Mouse (Mus musculus) T-helper 2 cell (primary cell): ENCODE measurements around the gene Slc25a3.

Experiments used
- in situ Hi-C: fragments of 300-600 bp; cut with MboI, MseI; formaldehyde crosslinking; loops from one replicate; pipeline ENCODE4 v1.15.1; 2025; ENCODE audit warnings: high pct_unique_total_duplicates

Gene Slc25a3

GRCm38 (mm10) chr10:91142654-91143191 is 18.9 kb upstream of the Slc25a3 start:
- in situ Hi-C loops: no loop called here

- in situ Hi-C loops: no loop called here
Observed at GRCm38 (mm10) chr10:91141564-91141963, 17.7 kb upstream of the Slc25a3 start.

DNA sequence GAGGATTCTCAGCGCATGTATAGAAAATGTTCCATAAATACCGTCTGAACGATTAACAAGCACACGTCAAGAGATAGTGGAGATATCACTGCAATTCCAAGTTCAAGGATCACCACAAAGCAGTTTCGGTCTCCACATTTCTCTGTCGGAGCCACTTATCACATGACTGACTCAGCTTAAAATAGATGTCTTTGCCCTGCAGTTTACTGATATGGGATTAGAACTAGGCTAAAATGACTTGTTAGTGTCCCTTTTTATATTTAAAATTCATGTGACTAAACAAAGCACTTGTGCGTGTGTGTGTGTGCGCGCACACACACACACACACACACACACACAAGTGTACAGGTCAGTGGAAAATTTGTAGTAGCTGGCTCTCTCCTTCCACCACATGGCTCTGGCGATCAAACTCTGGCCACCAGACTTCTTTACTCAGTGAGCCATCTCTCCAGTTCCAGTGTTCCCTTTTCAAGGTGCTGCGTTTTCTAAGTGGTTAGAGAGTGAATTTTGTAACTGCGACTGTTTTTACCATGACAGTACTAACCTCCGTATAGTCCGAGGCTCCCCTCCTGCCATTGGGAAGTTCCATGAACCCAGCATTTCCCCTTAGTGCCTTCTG is 15.4 kb upstream of the Slc25a3 start:
- in situ Hi-C loops: no loop called here

GRCm38 (mm10) chr10:91138317-91138716 is 14.5 kb upstream of the Slc25a3 start:
- in situ Hi-C loops: no loop called here

DNA sequence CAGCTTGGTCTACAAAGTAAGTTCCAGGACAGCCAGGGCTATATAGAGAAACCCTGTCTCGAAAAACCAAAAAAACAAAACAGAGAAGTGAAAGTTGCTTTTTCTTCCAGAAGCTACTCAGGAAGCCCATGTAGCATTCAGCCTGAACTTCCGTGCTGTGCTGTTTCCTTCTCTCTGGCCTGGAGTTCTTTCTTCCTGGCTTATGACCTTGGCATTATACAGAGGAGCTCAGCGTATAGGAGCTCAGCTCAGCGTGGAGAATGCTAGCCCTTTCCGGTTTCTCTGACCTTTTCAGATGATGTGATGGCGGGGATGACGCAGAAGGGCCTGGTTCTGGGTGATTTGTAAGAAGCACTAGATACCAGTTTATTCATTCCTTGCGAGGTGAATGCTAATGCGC is 13.5 kb upstream of the Slc25a3 start:
- in situ Hi-C loops: no loop called here

DNA sequence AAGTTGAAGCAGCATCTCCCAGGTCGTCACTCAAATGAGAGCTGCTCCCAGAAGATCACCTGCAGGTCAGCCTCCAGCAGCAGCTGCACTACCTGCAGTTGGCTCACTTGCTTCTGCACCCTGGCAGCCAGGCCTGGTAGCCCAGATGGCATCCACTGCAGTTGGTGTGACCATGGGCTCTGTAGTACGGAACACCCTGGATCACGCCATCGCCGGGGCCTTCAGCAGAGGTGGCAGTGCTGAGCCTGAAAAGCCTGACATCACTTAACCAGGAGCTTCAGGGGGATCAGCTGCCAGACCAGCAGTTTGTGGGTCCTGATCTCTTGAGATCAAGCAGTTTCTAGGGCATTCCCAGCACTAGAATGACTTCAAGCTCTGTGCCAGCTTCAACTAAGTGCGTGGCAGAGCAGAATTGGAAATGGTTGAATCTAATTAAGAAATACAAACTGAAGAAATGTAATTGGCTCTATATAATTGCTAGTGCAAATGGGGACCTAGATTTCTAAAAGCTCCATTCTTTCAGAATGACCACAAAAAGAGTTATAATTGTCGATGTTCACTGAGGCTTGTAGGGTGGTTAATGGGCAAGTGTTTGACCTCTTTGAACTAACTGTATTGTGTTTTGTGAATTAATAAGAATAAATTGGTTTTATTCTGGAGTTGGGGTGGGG is 11.6 kb upstream of the Slc25a3 start:
- in situ Hi-C loops: no loop called here

DNA sequence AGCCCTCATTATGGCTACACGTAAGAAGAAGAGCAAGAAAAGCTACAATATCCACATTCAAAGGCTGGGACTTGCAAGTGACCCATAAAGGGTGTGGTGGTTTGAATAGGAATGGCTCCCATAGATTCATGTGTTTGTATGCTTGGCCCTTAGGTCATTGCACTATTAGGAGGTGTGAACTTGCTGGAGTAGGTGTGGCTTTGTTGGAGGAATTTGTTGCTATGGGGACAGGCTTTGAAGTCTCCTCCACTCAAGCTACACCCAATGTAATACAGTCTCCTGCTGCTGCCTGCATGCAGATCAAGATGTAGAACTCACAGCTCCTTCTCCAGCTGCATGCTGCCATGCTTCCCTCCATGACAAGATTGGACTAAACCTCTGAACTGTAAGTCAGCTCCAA is 7.7 kb upstream of the Slc25a3 start:
- in situ Hi-C loops: no loop called here

DNA sequence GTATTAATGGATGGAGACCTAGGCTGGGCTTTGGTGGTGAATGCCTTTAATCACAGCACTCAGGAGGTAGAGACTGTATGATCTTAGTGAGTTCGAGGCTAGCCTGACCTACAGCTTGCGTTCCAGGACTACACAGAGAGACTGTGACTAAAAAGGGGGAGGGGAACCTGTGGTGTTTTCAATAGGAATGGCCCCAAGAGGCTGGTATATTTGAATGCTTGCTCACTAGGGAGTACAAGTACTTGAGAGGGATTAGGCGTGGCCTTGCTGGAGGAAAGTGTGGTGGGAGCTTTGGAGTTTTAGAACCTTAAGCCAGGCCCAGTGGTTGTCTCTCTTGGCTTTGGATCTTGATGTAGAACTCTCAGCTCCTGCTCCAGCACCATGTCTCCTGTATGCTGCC is 6.9 kb upstream of the Slc25a3 start:
- in situ Hi-C loops: no loop called here

DNA sequence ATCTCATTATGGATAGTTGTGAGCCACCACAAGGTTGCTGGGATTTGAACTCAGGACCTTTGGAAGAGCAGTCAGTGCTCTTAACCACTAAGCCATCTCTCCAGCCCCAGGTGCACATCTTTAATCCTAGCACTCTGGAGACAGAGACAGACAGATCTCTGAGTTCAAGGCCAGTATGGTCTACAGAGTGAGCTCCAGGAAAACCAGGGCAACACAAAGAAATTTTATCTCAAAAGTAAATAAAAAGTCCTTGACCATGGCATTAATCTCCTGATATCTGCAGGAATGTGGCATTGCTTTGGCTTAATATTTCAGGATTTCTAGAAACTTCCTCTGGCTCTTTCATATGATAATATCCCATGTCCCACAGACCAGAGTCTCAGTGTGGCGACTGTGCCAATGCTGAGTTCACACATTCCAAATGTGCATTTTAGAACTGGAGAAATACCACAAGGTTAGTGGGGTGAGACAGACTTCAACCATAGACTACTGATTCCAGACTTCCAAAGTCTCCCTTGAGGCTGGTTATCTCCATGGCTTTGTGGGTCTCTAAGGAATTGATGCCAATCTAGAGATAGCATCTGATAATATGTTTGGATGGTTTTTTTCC is 4.8 kb upstream of the Slc25a3 start:
- in situ Hi-C loops: no loop called here

DNA sequence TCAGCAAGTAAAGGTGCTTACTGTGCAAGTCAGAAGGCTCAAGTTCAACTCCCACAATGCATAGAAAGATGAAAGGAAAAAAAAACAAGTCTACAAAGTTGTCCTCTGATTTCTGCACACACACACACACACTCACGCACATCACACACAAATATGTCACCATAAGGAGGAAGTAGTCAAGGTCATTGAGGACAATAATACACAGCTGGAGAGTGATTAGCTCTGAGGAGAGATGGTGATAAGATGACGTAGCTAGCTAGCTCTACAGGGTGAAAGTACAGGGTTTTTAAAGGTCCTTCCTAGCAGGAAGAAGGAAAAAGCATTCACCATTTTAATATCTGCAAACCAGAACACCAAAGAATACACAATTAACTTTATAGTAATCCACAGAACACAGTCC is 3.5 kb upstream of the Slc25a3 start:
- in situ Hi-C loops: no loop called here

DNA sequence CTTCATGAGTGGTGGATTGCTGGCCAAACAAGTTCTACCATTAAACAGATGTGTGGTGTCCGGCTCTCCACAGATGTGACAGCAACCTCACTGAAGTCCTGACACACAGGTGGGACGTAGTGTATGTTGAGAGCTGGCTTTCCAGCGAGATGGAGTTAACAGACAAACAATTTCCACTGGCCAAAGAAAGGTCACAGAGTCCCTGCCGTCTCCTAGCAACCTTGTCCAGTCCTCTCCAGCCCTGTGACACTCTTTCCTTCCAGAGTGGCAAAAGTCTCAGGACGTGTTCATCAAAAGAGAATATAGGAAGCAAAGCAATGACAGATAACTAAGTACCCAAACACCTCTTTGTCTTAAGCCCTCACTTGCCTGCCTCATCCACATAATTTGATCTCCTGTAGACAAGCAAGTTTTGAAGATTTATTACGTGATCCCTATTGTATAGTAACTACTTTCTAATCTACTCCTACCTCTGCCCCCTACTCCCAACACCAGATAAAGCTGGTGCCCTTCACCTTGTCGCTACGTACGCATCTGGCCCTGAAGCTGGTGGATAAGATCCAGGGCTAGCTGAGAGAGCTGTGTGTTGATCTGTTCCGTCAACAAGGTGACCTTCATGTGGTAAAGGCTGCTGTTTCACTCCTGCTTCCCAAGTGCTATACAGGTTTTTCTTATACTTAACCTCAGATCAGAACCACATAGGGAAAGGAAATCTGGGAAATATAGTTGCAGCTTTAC is 2.9 kb upstream of the Slc25a3 start:
- in situ Hi-C loops: no loop called here

GRCm38 (mm10) chr10:91123281-91123827 is 505 bp downstream of the Slc25a3 start:
- in situ Hi-C loops: loop anchor here (5.0 kb wide), 1 partner anchor 41 kb away; the partner anchor contains the start of genes Apaf1 and Ikbip

- in situ Hi-C loops: loop anchor here (5.0 kb wide), 1 partner anchor 40 kb away; the partner anchor contains the start of genes Apaf1 and Ikbip
Observed at GRCm38 (mm10) chr10:91122646-91123045, 1.2 kb downstream of the Slc25a3 start.

DNA sequence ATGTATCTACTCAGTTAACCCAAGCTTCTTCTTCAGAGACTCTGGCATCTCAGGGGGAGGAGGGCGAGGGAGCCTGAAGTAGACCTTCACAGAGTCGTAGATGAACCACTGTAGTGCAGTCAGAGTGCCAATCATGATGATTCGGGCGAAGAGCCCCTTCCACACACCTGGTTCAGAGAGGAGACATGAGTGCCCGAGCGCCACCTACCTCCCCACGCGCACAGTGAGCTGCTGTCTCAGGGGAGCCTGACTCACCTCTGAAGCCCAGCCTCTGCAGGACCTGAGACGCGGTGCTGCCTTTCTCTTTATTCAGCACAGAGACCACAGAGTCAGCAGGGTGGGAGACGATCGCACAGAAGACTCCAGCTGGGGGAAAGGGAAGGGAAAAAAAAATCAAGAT is 6.9 kb downstream of the Slc25a3 start:
- in situ Hi-C loops: loop anchor here (5.0 kb wide), 1 partner anchor 35 kb away; no protein-coding TSS in a partner anchor

DNA sequence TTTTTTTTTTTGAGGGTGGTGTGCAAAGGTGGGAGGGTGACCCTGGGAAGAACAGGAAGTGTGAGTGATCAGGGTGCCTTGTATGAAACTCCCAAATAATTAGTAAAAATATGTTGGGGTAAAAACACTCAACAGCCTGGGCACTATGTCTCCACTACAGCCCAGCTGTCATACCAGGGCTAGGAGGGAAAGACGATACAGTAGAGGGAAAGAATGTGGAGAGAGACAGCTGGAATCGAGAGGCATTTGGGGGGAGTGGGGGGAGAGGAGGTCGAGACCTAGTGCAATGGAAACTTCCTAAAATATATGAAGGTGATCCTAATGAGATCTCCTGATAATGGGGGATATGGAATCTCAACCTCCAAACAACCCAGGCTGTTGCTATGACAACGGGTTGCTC is 14.0 kb downstream of the Slc25a3 start:
- in situ Hi-C loops: loop anchor here (10.0 kb wide), 1 partner anchor 1075 kb away; no protein-coding TSS in a partner anchor

- in situ Hi-C loops: loop anchor here (10.0 kb wide), 1 partner anchor 1079 kb away; no protein-coding TSS in a partner anchor
Observed at GRCm38 (mm10) chr10:91105981-91106380, 17.9 kb downstream of the Slc25a3 start.

DNA sequence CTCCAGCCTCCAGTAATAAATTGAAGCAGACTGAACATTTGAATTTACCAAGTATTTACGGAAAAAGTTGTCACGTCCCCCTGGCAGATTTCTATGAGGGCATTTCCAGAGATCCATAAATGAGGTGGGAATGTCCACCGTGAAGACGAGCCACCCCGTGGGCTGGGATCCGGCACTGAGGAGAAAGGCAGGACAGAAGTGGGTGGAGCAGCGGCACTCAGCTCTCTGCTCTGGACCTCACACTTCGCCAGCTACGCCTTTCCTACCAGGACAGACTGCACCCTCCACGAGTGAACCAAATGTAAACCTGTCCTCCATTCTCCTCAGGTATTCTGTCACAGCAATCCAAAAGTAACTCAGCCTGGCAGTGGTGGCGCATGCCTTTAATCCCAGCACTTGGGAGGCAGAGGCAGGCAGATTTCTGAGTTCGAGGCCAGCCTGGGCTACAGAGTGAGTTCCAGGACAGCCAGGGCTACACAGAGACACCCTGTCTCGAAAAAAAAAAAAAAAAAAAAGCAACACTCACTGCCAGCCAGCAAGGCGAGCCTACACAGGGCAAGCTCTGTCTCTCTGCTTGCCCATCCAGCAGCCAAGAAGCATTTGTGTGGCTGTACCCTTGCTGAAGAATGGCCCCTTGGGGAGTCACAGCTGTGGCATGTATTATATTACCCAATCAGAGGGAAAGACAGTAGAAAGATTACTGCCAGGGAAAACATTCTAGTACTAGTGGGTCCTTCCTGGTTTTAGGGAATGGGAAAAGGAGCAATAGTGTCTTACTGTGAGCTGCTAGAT is 20.9 kb downstream of the Slc25a3 start:
- in situ Hi-C loops: loop anchor here (10.0 kb wide), 1 partner anchor 1082 kb away; no protein-coding TSS in a partner anchor

DNA sequence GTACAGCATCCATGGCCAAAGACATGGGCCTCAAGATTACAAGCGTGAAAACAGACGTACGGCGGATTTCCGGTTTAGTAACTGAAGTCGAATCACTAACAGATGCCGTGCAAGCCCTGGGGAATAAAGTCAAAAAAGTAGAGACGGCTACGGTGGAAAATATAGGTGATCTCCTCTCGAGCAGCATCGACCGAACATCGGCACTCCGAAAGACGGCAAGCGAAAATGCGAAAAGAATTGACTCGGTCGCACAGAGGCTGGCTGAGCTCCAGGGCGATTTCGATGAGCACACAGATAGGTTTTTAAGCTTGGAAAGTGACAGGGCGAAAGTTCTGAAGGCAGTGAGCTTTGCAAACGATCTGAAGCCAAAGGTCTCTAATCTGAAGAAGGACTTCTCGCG is 21.9 kb downstream of the Slc25a3 start:
- in situ Hi-C loops: loop anchor here (10.0 kb wide), 1 partner anchor 1083 kb away; no protein-coding TSS in a partner anchor

- in situ Hi-C loops: loop anchor here (10.0 kb wide), 1 partner anchor 1085 kb away; no protein-coding TSS in a partner anchor
Observed at GRCm38 (mm10) chr10:91100101-91100500, 23.8 kb downstream of the Slc25a3 start.

DNA sequence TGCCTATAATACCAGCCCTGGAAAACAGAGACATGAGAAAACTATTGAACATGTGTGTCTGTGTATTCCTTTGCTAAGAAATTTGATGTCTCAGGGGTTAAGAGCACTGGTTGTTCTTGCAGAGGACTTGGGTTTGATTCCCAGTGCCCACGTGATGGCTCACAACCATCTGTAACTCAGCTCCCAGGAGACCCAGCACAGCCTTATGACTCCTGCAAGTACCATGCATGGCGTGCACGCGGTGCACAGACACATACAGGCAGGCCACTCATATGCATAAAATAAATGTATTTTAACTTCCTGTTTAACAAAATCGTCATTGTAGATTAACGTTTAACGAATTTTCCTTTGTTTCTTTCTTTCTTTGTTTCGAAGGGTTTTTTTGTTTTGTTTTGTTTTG is 25.8 kb downstream of the Slc25a3 start:
- in situ Hi-C loops: no loop called here
